Mouse (Mus musculus): Measurements from ENCODE around the gene Glis1. TPM values are rescaled to one million over a fixed set of nuclear protein-coding genes. Genes with fewer than 3 reads are reported as not detected.

Glis1 gene
- polyA plus RNA-seq, 1 experiment from 2014 or later, result 1.0 TPM

DNA sequence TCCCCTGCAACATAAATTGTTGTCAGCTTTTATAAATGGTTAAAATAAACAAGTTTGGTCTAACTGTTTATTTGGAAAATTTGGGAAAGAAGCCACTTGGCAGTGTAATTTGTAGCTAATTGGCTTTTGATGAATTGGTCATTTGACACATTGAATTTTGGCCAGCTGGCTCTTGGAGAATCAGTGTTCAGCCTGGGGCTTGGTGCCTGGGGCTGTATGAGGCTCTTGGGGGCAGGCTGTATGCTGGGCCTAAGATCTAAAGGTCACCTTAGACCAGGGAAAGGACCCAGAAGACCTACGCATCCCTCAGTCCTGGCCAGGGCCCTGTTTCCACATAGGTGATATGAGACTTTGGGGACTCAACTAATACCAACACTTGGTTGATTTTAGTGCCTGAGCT is 111.3 kb downstream of the Glis1 start:
- Histone ChIP-seq H3K9me3 (ENCODE audit: control insufficient read depth, low read length) (no peaks in the 10 kb centered on the region), H3K9ac (ENCODE audit: low read length) (no peak overlapping the region), H3K4me3 (ENCODE audit: low read length) (no peak overlapping the region), H3K36me3 (ENCODE audit: control insufficient read depth, insufficient read depth, low read length) (no peaks in the 10 kb centered on the region), H3K4me2 (ENCODE audit: low read depth, low read length) (no peak overlapping the region), H3K27ac (ENCODE audit: low read length) (no peak overlapping the region), H3K27me3 (ENCODE audit: control insufficient read depth, insufficient read depth, low read depth, low read length) (no peaks in the 10 kb centered on the region), H3K4me1 (replicated peaks; ENCODE audit: control insufficient read depth, insufficient read depth, low read length) (peaks cover 15% of the 10 kb centered on the region)
- ATAC-seq (ENCODE audit: low read depth), result no peak
- 68% methylated on average over 1 of the region's 1 CpGs for WGBS

DNA sequence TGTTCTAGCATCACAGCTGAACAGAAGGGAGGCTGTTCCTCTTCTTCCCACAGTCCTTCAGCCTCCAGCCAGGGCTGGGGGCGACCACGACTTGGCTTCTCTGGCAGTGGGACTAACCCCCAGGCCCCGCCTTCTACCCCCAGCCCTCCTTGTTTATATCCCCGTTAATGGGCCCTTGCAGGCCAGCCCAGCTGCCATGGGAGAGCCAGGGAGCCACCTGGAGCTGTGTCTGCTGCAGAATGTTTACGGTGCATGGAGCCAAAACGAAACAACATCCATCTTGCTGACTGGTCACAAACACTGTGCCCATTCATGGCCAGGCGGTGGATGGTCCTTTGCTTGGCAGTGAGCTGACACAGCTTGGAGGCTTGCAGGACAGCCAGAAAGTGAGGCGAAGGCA is 112.1 kb downstream of the Glis1 start:
- Histone ChIP-seq H3K4me3 (ENCODE audit: low read length) (no peak overlapping the region), H3K27me3 (ENCODE audit: control insufficient read depth, insufficient read depth, low read depth, low read length) (no peaks in the 10 kb centered on the region), H3K27ac (ENCODE audit: low read length) (no peak overlapping the region), H3K4me1 (replicated peaks; ENCODE audit: control insufficient read depth, insufficient read depth, low read length) (peaks cover 16% of the 10 kb centered on the region), H3K4me2 (ENCODE audit: low read depth, low read length) (no peak overlapping the region), H3K9ac (ENCODE audit: low read length) (no peak overlapping the region), H3K9me3 (ENCODE audit: control insufficient read depth, low read length) (no peaks in the 10 kb centered on the region), H3K36me3 (ENCODE audit: control insufficient read depth, insufficient read depth, low read length) (no peaks in the 10 kb centered on the region)
- 33% methylated on average over 8 of the region's 8 CpGs for WGBS
- no peak for ATAC-seq (ENCODE audit: low read depth)

DNA sequence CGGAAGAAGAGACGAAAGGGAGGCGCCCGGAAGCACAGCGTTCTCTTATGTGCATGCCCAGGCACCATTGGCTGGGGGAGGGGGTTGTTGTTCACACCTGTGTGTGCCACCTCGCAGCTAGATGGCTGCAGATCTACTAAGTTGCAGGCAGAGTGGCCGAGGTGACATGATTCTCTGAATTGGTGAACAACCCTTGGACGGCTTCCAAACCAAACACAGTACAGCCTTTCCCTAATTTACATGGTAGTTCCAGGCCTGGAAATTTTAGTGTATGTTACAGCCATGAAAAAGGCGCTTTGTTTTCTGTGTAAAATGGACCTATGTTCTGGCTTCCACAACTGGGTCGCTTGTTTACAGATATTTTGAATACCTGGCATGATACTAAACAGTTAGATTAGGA is 115.7 kb downstream of the Glis1 start:
- Histone ChIP-seq H3K9me3 (ENCODE audit: control insufficient read depth, low read length) (no peaks in the 10 kb centered on the region), H3K27ac (ENCODE audit: low read length) (no peak overlapping the region), H3K4me2 (ENCODE audit: low read depth, low read length) (no peak overlapping the region), H3K36me3 (ENCODE audit: control insufficient read depth, insufficient read depth, low read length) (no peaks in the 10 kb centered on the region), H3K27me3 (ENCODE audit: control insufficient read depth, insufficient read depth, low read depth, low read length) (no peaks in the 10 kb centered on the region), H3K4me1 (replicated peaks; ENCODE audit: control insufficient read depth, insufficient read depth, low read length) (peaks cover 14% of the 10 kb centered on the region), H3K9ac (ENCODE audit: low read length) (no peak overlapping the region), H3K4me3 (ENCODE audit: low read length) (no peak overlapping the region)
- no peak for ATAC-seq (ENCODE audit: low read depth)
- 73% methylated on average over 10 of the region's 10 CpGs for WGBS

DNA sequence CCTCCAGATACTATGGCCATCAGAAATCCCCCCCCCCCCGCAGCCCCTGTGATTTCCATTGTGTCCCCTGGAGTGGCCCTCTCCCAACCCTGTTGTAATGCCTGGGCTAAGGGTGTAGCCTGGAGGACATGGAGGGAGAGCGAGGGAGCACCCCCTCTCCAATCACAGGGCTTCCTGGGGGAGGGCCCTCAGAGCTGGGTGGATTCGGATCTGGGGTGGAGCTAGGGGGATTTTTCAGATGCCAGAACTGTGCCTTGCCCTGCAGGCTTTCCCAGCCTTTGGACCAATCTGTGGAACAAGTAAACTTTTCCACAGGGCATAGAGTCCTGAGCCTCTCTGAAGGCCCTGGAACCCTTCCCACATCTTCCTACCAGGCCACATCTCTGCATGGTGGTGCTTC is 116.2 kb downstream of the Glis1 start:
- H3K27me3 ChIP-seq (ENCODE audit: control insufficient read depth, insufficient read depth, low read depth, low read length), result no peaks in the 10 kb centered on the region
- ATAC-seq (ENCODE audit: low read depth), result peak; percentile 60; the same call in 1 of the 2 replicates
- WGBS, result 72% methylated on average over 3 of the region's 3 CpGs

DNA sequence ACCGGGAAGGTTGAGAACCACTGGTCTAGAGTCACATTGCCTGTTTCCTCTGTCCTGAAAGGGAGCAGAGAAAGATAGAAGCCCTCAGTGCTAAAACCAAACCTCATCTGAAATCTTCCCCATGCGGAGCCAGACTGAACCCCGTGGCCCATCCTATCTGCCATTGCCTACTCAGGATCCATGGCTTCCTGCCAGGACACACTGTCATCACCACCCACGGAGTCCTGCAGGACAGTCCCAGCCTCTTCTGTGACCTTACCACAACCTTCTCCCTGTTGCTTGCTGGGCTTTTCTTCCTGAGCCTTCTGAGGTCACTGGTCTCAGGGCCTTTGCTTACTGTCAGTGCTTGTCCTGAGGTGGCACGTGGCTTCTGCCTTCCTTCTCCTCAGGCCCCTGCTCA is 118.3 kb downstream of the Glis1 start:
- Histone ChIP-seq H3K36me3 (ENCODE audit: control insufficient read depth, insufficient read depth, low read length) (no peaks in the 10 kb centered on the region), H3K9me3 (ENCODE audit: control insufficient read depth, low read length) (no peaks in the 10 kb centered on the region), H3K9ac (ENCODE audit: low read length) (no peak overlapping the region), H3K4me3 (ENCODE audit: low read length) (no peak overlapping the region), H3K27me3 (ENCODE audit: control insufficient read depth, insufficient read depth, low read depth, low read length) (no peaks in the 10 kb centered on the region), H3K4me2 (ENCODE audit: low read depth, low read length) (no peak overlapping the region), H3K4me1 (replicated peaks; ENCODE audit: control insufficient read depth, insufficient read depth, low read length) (peaks cover 4% of the 10 kb centered on the region; the same call in 1 of the 2 replicates), H3K27ac (ENCODE audit: low read length) (no peak overlapping the region)
- WGBS, result 43% methylated on average over 5 of the region's 5 CpGs
- ATAC-seq (ENCODE audit: low read depth), result no peak

More for the DNA sequence above, 116.2 kb downstream of the Glis1 start:
- no peak overlapping the region for H3K4me2 ChIP-seq (ENCODE audit: low read depth, low read length)
- H3K4me3 ChIP-seq (ENCODE audit: low read length), result no peak overlapping the region
- no peaks in the 10 kb centered on the region for H3K9me3 ChIP-seq (ENCODE audit: control insufficient read depth, low read length)
- no peak overlapping the region for H3K9ac ChIP-seq (ENCODE audit: low read length)
- no peaks in the 10 kb centered on the region for H3K36me3 ChIP-seq (ENCODE audit: control insufficient read depth, insufficient read depth, low read length)
- no peak overlapping the region for H3K27ac ChIP-seq (ENCODE audit: low read length)
- peaks cover 12% of the 10 kb centered on the region; the same call in 1 of the 2 replicates for H3K4me1 ChIP-seq (replicated peaks; ENCODE audit: control insufficient read depth, insufficient read depth, low read length)

DNA sequence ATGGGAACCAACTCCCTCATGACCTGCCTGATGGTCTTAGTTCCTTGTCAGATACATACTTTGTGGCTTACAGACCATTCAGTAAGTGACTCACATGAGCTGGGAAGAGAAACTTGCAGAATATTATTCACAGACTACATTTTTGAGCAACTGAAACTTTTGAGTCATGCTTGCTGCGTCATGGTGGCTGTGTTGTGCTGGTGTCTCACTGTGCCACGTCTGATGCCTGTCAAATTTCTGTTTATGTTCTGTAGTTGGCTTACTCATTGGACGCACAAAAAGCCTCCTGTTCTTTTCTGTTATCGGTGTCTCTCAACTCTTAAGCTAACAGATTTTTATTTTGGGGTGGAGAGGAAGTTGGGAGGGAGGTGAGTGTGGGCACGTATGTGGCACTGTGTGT is 119.4 kb downstream of the Glis1 start:
- Histone ChIP-seq H3K4me2 (ENCODE audit: low read depth, low read length) (no peak overlapping the region), H3K9me3 (ENCODE audit: control insufficient read depth, low read length) (no peaks in the 10 kb centered on the region), H3K4me1 (replicated peaks; ENCODE audit: control insufficient read depth, insufficient read depth, low read length) (peaks cover 4% of the 10 kb centered on the region; the same call in 1 of the 2 replicates), H3K27me3 (ENCODE audit: control insufficient read depth, insufficient read depth, low read depth, low read length) (no peaks in the 10 kb centered on the region), H3K27ac (ENCODE audit: low read length) (no peak overlapping the region), H3K4me3 (ENCODE audit: low read length) (no peak overlapping the region), H3K36me3 (ENCODE audit: control insufficient read depth, insufficient read depth, low read length) (no peaks in the 10 kb centered on the region), H3K9ac (ENCODE audit: low read length) (no peak overlapping the region)
- 45% methylated on average over 5 of the region's 5 CpGs for WGBS
- ATAC-seq (ENCODE audit: low read depth), result no peak

DNA sequence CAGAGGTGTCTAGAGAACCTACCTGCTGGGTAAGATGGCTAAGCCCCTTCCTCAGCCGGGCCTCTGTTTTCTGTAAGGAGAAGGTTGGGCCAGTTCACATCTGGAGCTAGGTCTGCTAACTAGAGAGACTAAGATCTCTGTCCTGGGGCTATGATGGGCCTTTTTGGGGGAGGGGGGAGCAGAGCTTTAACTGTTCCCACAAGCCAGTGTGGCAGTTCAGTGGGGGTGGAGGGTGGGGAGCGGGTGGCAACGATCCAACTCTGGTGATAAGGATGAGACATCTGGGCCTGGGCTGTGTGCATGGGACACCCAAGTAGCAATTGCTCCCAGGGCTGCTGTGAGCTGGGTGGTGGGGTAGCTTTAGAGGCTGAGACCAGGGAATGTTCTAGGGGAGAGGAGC is 124.4 kb downstream of the Glis1 start:
- Histone ChIP-seq H3K4me3 (ENCODE audit: low read length) (no peak overlapping the region), H3K27me3 (ENCODE audit: control insufficient read depth, insufficient read depth, low read depth, low read length) (no peaks in the 10 kb centered on the region), H3K4me1 (replicated peaks; ENCODE audit: control insufficient read depth, insufficient read depth, low read length) (no peaks in the 10 kb centered on the region), H3K9ac (ENCODE audit: low read length) (no peak overlapping the region), H3K9me3 (ENCODE audit: control insufficient read depth, low read length) (no peaks in the 10 kb centered on the region), H3K27ac (ENCODE audit: low read length) (no peak overlapping the region), H3K36me3 (ENCODE audit: control insufficient read depth, insufficient read depth, low read length) (no peaks in the 10 kb centered on the region), H3K4me2 (ENCODE audit: low read depth, low read length) (no peak overlapping the region)
- WGBS, result 36% methylated on average over 3 of the region's 3 CpGs
- no peak for ATAC-seq (ENCODE audit: low read depth)

DNA sequence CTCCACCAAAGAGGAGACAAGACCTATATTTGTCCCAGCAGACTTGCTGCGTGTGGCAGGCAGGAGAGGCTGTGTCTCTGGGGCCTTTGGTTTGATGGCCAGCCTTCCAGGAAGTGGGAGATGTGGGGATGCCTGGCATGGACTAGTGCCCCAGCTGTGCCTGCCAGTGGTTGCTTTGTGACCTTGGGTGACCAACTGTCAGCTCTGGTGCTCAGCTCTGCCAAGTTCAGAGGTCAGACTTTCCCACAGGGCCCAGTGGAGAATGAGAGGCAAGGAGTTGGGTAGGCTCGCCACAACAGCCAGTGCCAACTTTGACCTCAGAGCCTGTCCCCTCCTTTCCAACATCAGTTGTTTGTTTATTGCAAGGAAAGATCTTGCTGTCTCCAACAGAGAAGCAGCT is 126.7 kb downstream of the Glis1 start:
- no peak overlapping the region for H3K27ac ChIP-seq (ENCODE audit: low read length)
- H3K4me2 ChIP-seq (ENCODE audit: low read depth, low read length), result no peak overlapping the region
- no peak for ATAC-seq (ENCODE audit: low read depth)
- WGBS, result 88% methylated on average over 2 of the region's 2 CpGs
- H3K4me1 ChIP-seq (replicated peaks; ENCODE audit: control insufficient read depth, insufficient read depth, low read length), result no peaks in the 10 kb centered on the region
- H3K9me3 ChIP-seq (ENCODE audit: control insufficient read depth, low read length), result no peaks in the 10 kb centered on the region
- no peak overlapping the region for H3K9ac ChIP-seq (ENCODE audit: low read length)
- no peaks in the 10 kb centered on the region for H3K36me3 ChIP-seq (ENCODE audit: control insufficient read depth, insufficient read depth, low read length)
- no peaks in the 10 kb centered on the region for H3K27me3 ChIP-seq (ENCODE audit: control insufficient read depth, insufficient read depth, low read depth, low read length)
- no peak overlapping the region for H3K4me3 ChIP-seq (ENCODE audit: low read length)

DNA sequence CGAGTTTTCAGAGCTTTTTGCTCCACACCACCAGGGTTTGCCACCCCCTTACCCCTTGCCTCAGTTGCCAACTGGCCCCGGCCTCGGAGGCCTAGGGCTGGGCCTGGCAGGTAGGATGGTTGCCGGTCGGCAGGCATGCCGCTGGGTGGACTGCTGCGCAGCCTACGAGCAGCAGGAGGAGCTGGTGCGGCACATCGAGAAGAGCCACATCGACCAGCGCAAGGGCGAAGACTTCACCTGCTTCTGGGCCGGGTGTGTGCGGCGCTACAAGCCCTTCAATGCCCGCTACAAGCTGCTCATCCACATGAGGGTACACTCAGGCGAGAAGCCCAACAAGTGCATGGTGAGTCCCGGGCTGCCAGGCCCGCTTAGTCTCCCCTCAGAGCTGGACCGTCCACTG is 133.8 kb downstream of the Glis1 start:
- Histone ChIP-seq H3K4me3 (ENCODE audit: low read length) (no peak overlapping the region), H3K27ac (ENCODE audit: low read length) (no peak overlapping the region), H3K9me3 (ENCODE audit: control insufficient read depth, low read length) (no peaks in the 10 kb centered on the region), H3K4me2 (ENCODE audit: low read depth, low read length) (no peak overlapping the region), H3K9ac (ENCODE audit: low read length) (no peak overlapping the region), H3K36me3 (ENCODE audit: control insufficient read depth, insufficient read depth, low read length) (no peaks in the 10 kb centered on the region), H3K27me3 (ENCODE audit: control insufficient read depth, insufficient read depth, low read depth, low read length) (no peaks in the 10 kb centered on the region), H3K4me1 (replicated peaks; ENCODE audit: control insufficient read depth, insufficient read depth, low read length) (no peaks in the 10 kb centered on the region)
- ATAC-seq (ENCODE audit: low read depth), result no peak
- WGBS, result 63% methylated on average over 21 of the region's 21 CpGs

DNA sequence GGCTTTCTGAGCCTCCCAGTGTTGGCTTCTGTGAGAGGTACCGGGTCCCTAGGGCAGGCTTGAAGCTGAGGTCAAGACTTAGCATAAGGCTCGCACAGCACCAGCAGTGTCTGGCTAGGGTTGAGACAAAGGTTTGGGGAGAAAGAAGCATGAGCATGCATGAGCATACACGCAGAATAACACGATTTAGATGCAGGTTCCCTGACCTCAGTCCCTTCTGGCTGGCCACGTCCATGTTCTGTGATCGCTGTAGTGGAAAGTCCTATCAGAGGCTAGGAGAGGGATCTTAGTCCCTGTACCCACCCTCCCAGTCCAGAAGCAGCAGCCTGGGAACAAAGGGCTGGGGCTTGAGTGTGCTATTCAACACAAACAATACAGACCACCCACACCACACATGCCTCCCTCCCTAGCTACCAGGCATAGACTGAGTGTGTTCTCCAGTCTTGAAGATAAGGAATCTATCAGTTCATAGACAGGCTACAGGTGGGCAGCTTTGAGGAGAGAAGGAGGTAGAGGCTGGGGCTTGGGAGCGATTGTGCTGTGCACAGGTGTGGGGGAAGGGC is 134.6 kb downstream of the Glis1 start:
- 76% methylated on average over 7 of the region's 7 CpGs for WGBS

More for the DNA sequence above, 134.6 kb downstream of the Glis1 start:
- no peaks in the 10 kb centered on the region for H3K9me3 ChIP-seq (ENCODE audit: control insufficient read depth, low read length)
- H3K4me3 ChIP-seq (ENCODE audit: low read length), result no peak overlapping the region
- no peak for ATAC-seq (ENCODE audit: low read depth)
- no peaks in the 10 kb centered on the region for H3K4me1 ChIP-seq (replicated peaks; ENCODE audit: control insufficient read depth, insufficient read depth, low read length)
- no peak overlapping the region for H3K9ac ChIP-seq (ENCODE audit: low read length)
- no peaks in the 10 kb centered on the region for H3K36me3 ChIP-seq (ENCODE audit: control insufficient read depth, insufficient read depth, low read length)
- H3K27me3 ChIP-seq (ENCODE audit: control insufficient read depth, insufficient read depth, low read depth, low read length), result no peaks in the 10 kb centered on the region
- H3K27ac ChIP-seq (ENCODE audit: low read length), result no peak overlapping the region
- H3K4me2 ChIP-seq (ENCODE audit: low read depth, low read length), result no peak overlapping the region
